Mouse (Mus musculus) ovary, postnatal 10 days (tissue): ENCODE data around the gene Rac2.

ENCODE experiments used
- DNase-seq: peaks from one replicate; pipeline ENCODE4 v3.0.0; 2022; ENCODE audit warnings: low spot score

Rac2 gene

GRCm38 (mm10) chr15:78588900-78589299 lies 16.3 kb upstream of the Rac2 start:
- no peak for DNase-seq

GRCm38 (mm10) chr15:78588049-78588448 lies 15.5 kb upstream of the Rac2 start:
- no peak for DNase-seq

DNA sequence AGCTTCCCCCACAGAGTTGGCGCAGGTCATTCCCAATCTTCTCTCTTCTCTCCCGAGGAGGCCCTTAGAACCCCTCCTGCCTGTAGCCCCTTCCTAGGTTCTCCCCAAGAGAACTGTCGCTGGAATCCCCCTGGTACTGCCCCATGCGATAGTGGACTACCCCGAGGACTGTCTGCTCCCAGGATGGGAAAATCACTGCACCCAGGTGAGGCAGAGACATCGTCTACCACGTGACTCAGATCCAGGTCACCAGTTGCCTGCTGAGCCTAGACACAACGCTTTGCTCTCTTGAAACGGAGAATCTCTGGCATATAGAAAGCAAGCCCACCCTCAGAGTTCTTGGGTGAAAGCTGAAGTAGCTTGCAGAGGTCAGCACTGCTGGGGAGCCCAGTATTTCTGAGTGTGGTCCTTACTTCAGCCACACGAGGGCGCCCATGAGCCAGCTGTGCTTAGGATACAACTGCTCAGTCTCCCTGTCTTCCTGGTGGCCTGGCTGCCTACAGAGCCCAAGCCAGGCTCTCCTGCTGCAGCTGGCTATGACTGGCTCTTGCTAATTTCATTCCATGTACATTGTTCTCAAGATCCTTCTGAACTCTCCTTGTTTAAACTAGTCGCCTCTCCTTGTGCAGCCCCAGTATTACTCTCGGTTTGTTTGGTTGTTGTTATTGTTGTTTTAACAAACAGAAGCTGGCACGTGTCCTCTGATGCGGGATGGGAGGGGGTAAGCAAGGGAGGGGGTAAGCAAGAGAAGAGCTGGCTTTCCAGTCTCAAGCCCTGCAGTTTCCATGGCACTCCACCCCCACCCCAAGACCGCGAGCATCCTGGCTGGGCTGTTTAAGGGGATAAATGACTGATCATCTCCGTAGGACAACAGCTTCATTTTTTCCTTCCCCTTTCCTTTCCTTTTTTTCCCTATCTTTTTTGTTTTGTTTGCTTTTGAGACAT lies 14.7 kb upstream of the Rac2 start:
- peak; percentile 74 for DNase-seq

DNA sequence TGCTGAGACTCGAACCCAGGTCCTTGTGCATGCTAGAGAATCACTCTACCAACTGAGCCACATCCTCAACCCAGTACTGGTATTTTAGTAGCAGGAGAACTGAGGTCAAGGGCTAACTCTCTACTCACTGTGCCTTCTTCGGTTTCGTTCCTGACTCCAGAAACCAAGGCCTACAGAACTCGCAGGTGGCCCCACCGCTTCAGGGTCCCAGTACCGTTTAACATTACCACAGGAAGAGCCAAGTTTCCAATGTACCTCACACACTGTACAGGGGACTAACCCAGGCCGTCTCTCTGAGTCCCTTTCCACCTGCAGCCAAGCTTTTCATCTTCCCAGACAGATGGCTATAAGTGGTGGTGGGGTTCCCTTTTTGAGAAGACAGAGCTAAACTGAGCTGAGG lies 12.8 kb upstream of the Rac2 start:
- no peak for DNase-seq

DNA sequence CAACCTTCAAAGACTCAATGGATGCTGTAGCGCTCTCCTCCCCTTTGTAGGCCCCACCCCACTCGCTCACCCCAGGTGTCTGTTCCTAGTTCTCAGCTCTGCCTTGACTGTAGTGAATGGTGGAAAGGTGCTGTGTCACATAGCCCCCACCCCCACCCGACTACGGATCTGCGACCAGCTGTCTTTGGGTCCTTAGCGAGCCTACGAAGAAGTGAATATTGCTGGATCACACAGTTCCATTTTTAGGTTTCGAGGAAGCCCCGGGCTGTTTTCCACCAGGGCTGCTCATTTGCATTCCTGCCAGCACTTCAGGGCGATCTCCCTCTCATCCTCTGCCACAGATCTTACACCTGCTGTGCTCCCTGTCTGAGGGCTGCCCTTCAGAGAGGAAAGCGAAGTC lies 10.8 kb upstream of the Rac2 start:
- DNase-seq: no peak

GRCm38 (mm10) chr15:78576284-78576810 lies 3.8 kb upstream of the Rac2 start:
- DNase-seq: no peak

DNA sequence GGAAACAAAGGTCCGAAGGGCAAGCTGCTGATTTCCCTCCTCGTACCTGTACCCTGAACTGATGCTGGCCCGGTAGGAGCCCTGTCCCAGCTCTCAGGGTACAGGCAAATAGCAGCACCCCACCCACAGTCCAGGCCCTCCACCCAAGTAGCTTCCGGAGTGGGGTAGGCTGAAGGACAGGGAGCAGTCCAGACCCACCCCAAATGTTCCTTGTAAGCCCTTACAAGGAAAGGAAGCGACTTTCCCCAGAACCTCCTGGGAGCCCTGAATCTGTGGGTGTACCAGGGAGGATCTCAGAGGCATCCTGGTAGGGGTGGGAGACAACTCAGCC lies 348 bp downstream of the Rac2 start:
- no peak for DNase-seq

DNA sequence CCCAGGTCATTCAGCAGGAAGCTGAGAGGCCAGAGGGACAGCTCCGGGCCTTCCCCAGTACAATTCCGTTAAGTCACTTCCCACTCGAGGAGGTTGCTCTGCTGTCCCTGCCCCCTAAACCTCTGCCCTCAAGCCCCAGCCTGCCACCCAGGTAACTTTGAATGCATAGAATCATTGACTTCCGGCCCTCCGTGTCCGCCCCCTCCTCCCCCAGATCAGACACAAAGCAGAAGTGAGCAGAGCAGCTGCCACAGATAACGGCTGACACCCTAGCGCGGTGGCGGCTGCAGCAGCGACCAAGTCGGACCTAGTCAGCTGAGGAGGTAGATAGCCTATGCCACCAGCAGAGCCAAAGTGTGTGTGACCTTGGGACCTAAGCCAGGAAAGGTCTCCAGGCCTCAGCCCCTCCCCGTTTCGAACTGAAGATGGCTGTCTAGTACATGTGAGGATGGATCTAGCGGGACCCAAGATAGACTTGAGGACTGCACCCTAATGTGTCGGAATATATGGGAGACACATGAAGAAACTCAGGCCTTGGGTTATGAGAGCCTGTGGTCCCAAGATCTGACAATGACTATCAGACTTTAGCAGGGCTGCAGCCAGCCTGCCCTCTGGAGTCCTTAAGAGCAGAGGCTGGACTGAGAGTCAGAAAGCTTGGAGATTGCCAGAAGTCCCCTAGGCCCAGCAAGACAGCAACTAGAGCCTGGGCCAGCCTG lies 871 bp downstream of the Rac2 start:
- no peak for DNase-seq

DNA sequence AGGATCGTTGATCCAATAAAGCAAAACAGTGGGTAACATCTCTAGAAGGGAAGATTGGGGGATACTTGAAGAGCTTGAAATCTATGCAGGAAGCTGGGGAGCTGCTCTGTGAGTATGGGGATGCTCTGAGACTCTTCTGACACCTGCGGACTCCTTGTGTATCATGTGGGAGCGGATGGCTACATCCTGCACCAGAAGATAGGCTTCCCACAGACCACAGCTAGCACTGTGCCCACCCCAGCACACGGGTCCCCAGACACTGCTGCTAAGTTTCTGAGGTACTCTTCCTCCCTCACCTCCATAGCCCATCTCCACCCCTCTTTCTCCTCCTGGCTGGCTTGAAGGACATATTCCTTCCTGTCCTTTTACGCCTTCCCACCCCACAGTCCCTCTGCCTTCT lies 2.4 kb downstream of the Rac2 start:
- no peak for DNase-seq

GRCm38 (mm10) chr15:78567608-78568120 lies 4.9 kb downstream of the Rac2 start:
- no peak for DNase-seq

DNA sequence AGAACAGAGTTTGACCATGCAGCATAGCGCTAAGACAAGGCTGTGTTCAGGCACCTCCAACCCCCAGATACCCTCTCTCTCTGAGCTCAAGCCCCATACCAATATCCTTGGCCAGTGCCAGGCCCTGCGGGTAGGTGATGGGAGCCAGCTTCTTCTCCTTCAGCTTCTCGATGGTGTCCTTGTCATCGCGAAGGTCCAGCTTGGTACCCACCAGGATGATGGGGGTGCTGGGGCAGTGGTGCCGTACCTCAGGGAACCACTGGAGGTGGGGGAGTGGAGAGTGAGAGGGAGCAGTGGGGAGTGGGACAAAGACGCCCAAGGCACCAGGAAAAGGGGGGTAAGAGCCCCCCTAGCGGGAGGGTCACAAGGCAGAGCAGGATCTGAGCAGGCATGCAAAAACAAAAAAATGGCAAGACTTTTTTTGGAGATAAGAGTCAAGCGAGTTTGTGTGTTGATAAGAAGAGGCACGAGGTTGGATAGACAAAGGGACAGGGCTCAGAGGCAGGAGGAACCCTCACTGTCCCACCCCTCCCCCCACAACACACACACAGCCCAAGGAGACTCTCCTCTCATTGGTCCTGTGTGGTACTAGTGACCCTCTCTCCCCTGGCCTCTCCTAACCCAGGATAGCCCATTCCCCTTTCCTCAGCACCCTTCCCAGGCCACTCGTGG lies 7.7 kb downstream of the Rac2 start:
- no peak for DNase-seq

DNA sequence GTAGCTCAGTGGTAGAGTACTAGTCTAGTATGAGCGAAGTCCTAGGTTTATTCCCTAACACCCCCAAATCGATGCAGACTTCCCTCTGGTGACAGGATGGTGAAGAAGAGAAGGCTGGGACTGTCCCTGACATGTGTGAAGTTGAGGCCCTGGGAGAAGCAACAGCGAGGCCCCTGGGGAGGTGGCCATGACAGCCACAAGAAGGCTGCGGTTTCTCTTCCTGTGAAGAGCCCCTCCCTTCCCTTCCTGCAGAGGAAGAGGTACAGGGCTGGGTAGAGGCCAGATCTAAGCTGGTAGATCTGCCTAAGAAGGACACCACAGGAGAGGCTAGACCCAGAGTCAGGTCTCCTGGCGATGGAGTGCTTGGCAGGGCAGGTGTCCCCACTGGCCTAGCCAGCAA lies 8.6 kb downstream of the Rac2 start:
- DNase-seq: no peak

- no peak for DNase-seq
Measured at GRCm38 (mm10) chr15:78563344-78563743, 9.2 kb downstream of the Rac2 start.

DNA sequence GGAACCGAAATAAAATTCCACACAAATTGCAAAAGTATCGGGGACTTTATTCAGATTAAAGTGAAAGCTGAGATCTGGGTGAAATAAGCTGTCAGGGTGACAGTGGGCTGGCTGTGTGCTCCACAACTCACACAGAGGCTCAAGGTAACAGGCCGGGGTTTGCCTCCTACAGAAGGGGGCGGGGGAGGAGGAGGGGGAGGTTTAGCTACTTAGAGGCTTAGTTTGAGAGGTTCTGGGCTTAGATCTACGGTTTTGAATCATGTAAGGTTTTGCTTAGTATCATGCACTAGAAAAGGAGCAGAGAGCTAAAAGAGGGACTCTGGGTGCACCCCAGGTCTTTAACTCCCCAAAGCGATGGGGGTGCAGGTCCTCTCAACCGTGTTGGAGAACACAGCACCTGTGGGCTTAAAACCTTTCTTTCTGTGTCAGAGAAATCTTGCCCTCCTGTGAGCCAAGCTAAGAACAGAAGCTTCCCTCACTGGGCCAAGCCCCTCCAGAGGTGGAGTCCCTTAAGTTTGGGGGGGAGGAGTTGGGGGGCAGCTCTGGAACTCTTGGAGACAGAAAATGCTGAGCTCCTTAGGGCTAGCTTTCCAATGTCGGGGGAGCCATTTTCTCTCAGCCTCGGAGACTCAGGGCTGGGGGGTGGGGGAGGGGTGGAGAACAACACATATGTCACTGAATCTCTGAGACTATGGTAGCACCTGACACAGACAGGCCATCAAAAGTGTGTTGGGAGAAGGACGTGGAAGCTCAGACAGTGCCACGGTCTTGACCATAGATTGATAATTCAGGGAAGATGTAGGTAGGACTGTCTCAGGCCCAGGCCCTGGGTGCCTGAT lies 13.2 kb downstream of the Rac2 start:
- no peak for DNase-seq

GRCm38 (mm10) chr15:78557693-78558535 lies 14.7 kb downstream of the Rac2 start:
- DNase-seq: no peak

DNA sequence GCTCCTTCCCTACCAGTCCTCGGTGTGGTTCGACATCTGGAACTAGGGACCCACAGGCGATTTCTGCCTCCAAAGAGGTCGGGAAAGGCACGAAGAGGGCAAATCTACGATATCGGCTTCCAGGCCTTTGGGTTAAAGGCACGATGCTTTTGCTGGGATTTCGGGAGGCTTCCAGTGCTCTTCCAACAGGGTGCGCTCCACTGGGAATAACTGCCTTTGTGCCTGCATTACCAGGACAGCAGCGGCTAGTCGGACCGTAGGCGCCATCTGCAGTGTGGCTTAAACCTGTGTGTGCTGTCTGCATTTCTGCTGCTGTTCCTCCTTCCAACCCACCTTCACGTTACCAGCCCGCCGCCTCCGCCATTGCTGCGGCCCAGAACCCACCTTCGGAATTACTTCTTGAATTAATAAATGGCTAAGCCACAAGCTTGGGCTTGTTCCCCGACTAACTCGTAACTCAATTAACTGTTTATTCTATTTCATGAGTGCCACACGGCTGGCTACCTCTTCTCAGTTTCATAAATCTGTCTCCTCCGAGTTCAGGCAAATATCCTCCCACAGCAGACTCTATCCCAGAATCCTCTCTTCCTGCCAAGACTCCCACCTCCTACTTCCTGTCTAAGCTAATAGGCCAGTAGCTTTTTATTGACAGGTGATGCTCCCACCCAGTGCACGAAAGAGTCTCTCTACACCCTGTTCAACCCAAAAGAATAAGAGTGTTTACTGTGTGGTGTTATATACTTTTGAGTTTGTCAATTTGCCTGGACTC lies 17.9 kb downstream of the Rac2 start:
- no peak for DNase-seq

GRCm38 (mm10) chr15:78549189-78549734 lies 23.3 kb downstream of the Rac2 start:
- no peak for DNase-seq

DNA sequence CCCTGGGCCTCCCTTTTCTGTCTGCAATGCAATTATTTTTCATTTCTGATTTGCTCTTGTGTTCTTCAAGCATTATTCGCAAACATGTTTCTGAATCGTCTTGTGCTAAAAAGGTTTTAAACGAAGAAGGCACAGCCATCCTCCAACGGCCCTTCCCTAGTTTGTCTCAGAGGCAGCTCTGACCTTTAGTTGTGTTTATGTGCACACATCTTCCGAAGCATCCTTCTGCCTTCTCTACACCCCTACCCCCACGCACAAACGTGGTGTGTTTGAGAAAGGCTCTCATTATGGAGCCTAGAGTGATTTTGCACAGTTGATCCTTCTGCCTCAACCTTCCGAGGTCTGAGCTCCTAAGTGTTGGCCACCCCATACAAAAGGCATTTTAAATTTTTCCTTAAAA lies 23.9 kb downstream of the Rac2 start:
- DNase-seq: no peak

- DNase-seq: no peak
Measured at GRCm38 (mm10) chr15:78548336-78548665, 24.3 kb downstream of the Rac2 start.
